Mouse (Mus musculus) liver, adult (tissue): ENCODE measurements around the gene Mmadhc.

Source experiments
- GATA4 ChIP-seq: IDR thresholded peaks from 2 replicates; pipeline ENCODE4 v1.6.1; 2014; ENCODE audit warnings: mild to moderate bottlenecking, low read length; ENCODE audit not compliant: insufficient replicate concordance

Mmadhc gene

GRCm38 (mm10) chr2:50296109-50296986 lies at the start of gene Mmadhc:
Gene Mmadhc, minus strand, starts transcription at chr2:50296801.
- TF ChIP-seq GATA4, result peak; percentile 66; the same call in 1 of the 2 replicates

- TF ChIP-seq GATA4, result no peak
These were observed 47.0 kb upstream of the Mmadhc start for GRCm38 (mm10) chr2:50343598-50343997.

GRCm38 (mm10) chr2:50339061-50339460 lies 42.5 kb upstream of the Mmadhc start:
- no peak for TF ChIP-seq GATA4

GRCm38 (mm10) chr2:50337596-50337995 lies 41.0 kb upstream of the Mmadhc start:
- TF ChIP-seq GATA4, result no peak

GRCm38 (mm10) chr2:50331716-50332270 lies 35.2 kb upstream of the Mmadhc start:
- no peak for TF ChIP-seq GATA4

- no peak for TF ChIP-seq GATA4
These were observed 31.6 kb upstream of the Mmadhc start for GRCm38 (mm10) chr2:50328181-50328580.

GRCm38 (mm10) chr2:50324799-50325198 lies 28.2 kb upstream of the Mmadhc start:
- TF ChIP-seq GATA4, result no peak

GRCm38 (mm10) chr2:50306663-50307320 lies 10.2 kb upstream of the Mmadhc start:
- no peak for TF ChIP-seq GATA4

- TF ChIP-seq GATA4, result no peak
These were observed 8.4 kb upstream of the Mmadhc start for GRCm38 (mm10) chr2:50304824-50305577.

- TF ChIP-seq GATA4, result no peak
These were observed 368 bp upstream of the Mmadhc start for GRCm38 (mm10) chr2:50296987-50297350.

- TF ChIP-seq GATA4, result no peak
These were observed 1.0 kb downstream of the Mmadhc start for GRCm38 (mm10) chr2:50295562-50295961.

- no peak for TF ChIP-seq GATA4
These were observed 2.5 kb downstream of the Mmadhc start for GRCm38 (mm10) chr2:50294084-50294483.

GRCm38 (mm10) chr2:50293572-50293971 lies 3.0 kb downstream of the Mmadhc start:
- TF ChIP-seq GATA4, result peak; percentile 80; the same call in 1 of the 2 replicates

- no peak for TF ChIP-seq GATA4
These were observed 4.7 kb downstream of the Mmadhc start for GRCm38 (mm10) chr2:50291901-50292300.

- TF ChIP-seq GATA4, result no peak
These were observed 5.8 kb downstream of the Mmadhc start for GRCm38 (mm10) chr2:50290754-50291153.

GRCm38 (mm10) chr2:50284781-50285180 lies 11.8 kb downstream of the Mmadhc start:
- TF ChIP-seq GATA4, result no peak

- TF ChIP-seq GATA4, result no peak
These were observed 12.6 kb downstream of the Mmadhc start for GRCm38 (mm10) chr2:50284040-50284439.
